In the genomic region with DNA sequence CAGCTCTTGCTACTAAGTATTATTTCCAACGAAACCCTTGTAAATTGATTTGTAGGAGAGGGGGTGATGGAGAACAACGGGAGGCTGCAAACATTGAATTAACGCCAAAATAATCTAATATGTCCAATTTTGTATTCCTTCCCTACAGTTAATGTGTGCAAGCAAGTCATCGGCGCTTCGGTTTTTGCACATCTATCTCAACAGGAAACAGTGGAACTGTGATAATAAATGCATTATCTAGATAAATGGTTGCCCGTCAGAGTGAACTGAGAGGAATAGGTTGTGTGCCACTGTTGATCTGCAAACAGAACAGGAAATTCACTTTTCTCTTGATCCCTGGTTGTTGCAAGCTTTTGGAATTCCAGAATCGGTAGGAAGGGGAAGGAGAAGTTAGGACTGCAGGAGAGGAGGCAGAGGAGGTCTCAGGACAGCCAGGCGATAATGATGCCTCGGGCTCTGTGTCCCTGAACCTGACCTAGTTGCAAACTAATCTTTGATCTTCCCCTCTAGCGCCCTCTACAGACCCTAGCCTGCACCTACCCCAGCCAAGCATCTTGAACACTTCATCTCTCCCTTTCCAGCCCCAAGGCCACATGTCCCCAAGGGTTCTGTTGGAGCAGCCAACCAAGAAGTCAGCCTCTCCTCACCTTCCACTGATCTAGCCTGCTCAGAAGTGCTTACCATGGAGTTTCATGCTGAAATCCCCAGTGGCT, we compare ENCODE assay signal across 10 mouse cellular contexts.
DNase-seq lines count a peak whose midpoint lies in the region; ATAC-seq and TF ChIP-seq lines count a peak whose summit lies in the region.
"Had no signal": no experiment of that assay in that cellular context is flagged by ENCODE, and none has a peak within 500 bp of the region (broad histone marks: within the 10 kb centered on the region; RNA-seq: fewer than 3 reads in every experiment).

No protein-coding gene starts in this region.

- no peaks in the 10 kb centered on the region for H3K27me3 ChIP-seq in kidney, embryonic 15.5 days
- no peaks in the 10 kb centered on the region for H3K27me3 ChIP-seq in forebrain, embryonic 11.5 days (ENCODE audit: control insufficient read depth, insufficient read depth, low read length)
- H3K27me3 ChIP-seq: hindbrain, embryonic 15.5 days had no signal

- TF ChIP-seq CTCF in bone marrow, adult 2 months (IDR thresholded peaks at IDR 0.05; ENCODE audit: control insufficient read depth, insufficient read depth, low read length): peak; percentile 59

- H3K9me3 ChIP-seq in kidney, embryonic 15.5 days (replicated peaks): no peaks in the 10 kb centered on the region
- no peaks in the 10 kb centered on the region for H3K9me3 ChIP-seq in forebrain, embryonic 11.5 days (ENCODE audit: control insufficient read depth, low read length)
- H3K9me3 ChIP-seq: hindbrain, embryonic 15.5 days had no signal

- TF ChIP-seq POLR2A in bone marrow, adult 2 months (IDR thresholded peaks at IDR 0.05; ENCODE audit: borderline replicate concordance, control insufficient read depth, low read depth, low read length): no peak

- WGBS in kidney, embryonic 15.5 days: 55% methylated on average over 11 of the region's 11 CpGs
- WGBS in bone marrow, adult 2 months: 44% methylated on average over 11 of the region's 11 CpGs
- whole genome bisulfite sequencing in forebrain, embryonic 11.5 days: 70% methylated on average over 11 of the region's 11 CpGs

- DNase-seq in kidney, adult 18-20 months: peak; percentile 39
- peak; percentile 83 for DNase-seq in ES-CJ7 (ENCODE audit: low read depth, low spot score)
- peak; percentile 19 for DNase-seq in layer of hippocampus, adult 9-11 months
- peak; percentile 17 to 30 for DNase-seq in thymus, postnatal 36 days
- no peak for DNase-seq in forebrain, embryonic 11.5 days (ENCODE audit: low spot score)

- no peak overlapping the region for H3K9ac ChIP-seq in kidney, embryonic 15.5 days
- H3K9ac ChIP-seq in forebrain, embryonic 11.5 days (ENCODE audit: low read length): no peak overlapping the region
- H3K9ac ChIP-seq: hindbrain, embryonic 15.5 days had no signal

- H3K36me3 ChIP-seq in kidney, embryonic 15.5 days: no peaks in the 10 kb centered on the region
- H3K36me3 ChIP-seq in forebrain, embryonic 11.5 days (ENCODE audit: control insufficient read depth, insufficient read depth, low read length): no peaks in the 10 kb centered on the region
- H3K36me3 ChIP-seq: hindbrain, embryonic 15.5 days had no signal

- H3K4me2 ChIP-seq in kidney, embryonic 15.5 days: no peak overlapping the region
- no peak overlapping the region for H3K4me2 ChIP-seq in forebrain, embryonic 11.5 days (ENCODE audit: low read depth, low read length, severe bottlenecking)
- H3K4me2 ChIP-seq: hindbrain, embryonic 15.5 days had no signal

- no peak overlapping the region for H3K4me3 ChIP-seq in kidney, embryonic 15.5 days (replicated peaks)
- H3K4me3 ChIP-seq in bone marrow, adult 2 months (replicated peaks; ENCODE audit: control insufficient read depth, low read depth, low read length): no peak overlapping the region
- no peak overlapping the region for H3K4me3 ChIP-seq in forebrain, embryonic 11.5 days (ENCODE audit: low read depth, low read length)
- H3K4me3 ChIP-seq: hindbrain, embryonic 15.5 days; megakaryocyte, embryonic 14.5 days had no signal

- H3K4me1 ChIP-seq in kidney, embryonic 15.5 days: peaks cover 12% of the 10 kb centered on the region
- peaks cover 1% of the 10 kb centered on the region; the same call in 1 of the 2 replicates for H3K4me1 ChIP-seq in bone marrow, adult 2 months (ENCODE audit: control insufficient read depth, insufficient read depth, low read length)
- no peaks in the 10 kb centered on the region for H3K4me1 ChIP-seq in forebrain, embryonic 11.5 days (replicated peaks; ENCODE audit: control insufficient read depth, insufficient read depth, low read length)

- no peak overlapping the region for H3K27ac ChIP-seq in kidney, embryonic 15.5 days
- no peak overlapping the region for H3K27ac ChIP-seq in bone marrow, adult 2 months (ENCODE audit: control insufficient read depth, insufficient read depth, low read depth, low read length, poor library complexity)
- H3K27ac ChIP-seq in forebrain, embryonic 11.5 days (ENCODE audit: low read depth, low read length): no peak overlapping the region
- H3K27ac ChIP-seq: hindbrain, embryonic 15.5 days had no signal

- ATAC-seq in kidney, embryonic 15.5 days (replicated peaks; ENCODE audit: low FRiP score): no peak
- no peak for ATAC-seq in forebrain, embryonic 11.5 days (replicated peaks; ENCODE audit: low FRiP score)
- no peak for ATAC-seq in frontal cortex, adult (ENCODE audit: low TSS enrichment)
